Mouse (Mus musculus): ENCODE measurements at regions not wholly inside any gene's neighbourhood (a gene's known extent, or its start where the extent isn't known, plus 50 kb on each side); places are given as distances from the start of the nearest gene placed in this dataset.

GRCm38 (mm10) chr13:97394756-97395454, 154.0 kb downstream of the Enc1 start:
- DNase-seq (ENCODE audit: low spot score), result no peak

GRCm38 (mm10) chr13:97394071-97394470, 153.2 kb downstream of the Enc1 start:
- DNase-seq (ENCODE audit: low spot score), result no peak

- no peak for DNase-seq (ENCODE audit: low spot score)
These were observed 152.6 kb downstream of the Enc1 start for GRCm38 (mm10) chr13:97393456-97393855.

GRCm38 (mm10) chr13:97390449-97390930, 149.6 kb downstream of the Enc1 start:
- no peak for DNase-seq (ENCODE audit: low spot score)

- no peak for DNase-seq (ENCODE audit: low spot score)
These were observed 148.1 kb downstream of the Enc1 start for GRCm38 (mm10) chr13:97388851-97389479.

GRCm38 (mm10) chr13:97386511-97386910, 145.6 kb downstream of the Enc1 start:
- no peak for DNase-seq (ENCODE audit: low spot score)

- DNase-seq (ENCODE audit: low spot score), result no peak
These were observed 144.6 kb downstream of the Enc1 start for GRCm38 (mm10) chr13:97385531-97385930.

- DNase-seq (ENCODE audit: low spot score), result no peak
These were observed 143.3 kb downstream of the Enc1 start for GRCm38 (mm10) chr13:97384091-97384777.

- DNase-seq (ENCODE audit: low spot score), result no peak
These were observed 142.4 kb downstream of the Enc1 start for GRCm38 (mm10) chr13:97383351-97383750.

- no peak for DNase-seq (ENCODE audit: low spot score)
These were observed 139.5 kb downstream of the Enc1 start for GRCm38 (mm10) chr13:97380366-97380765.

GRCm38 (mm10) chr13:97376232-97376523, 135.3 kb downstream of the Enc1 start:
- no peak for DNase-seq (ENCODE audit: low spot score)

- no peak for DNase-seq (ENCODE audit: low spot score)
These were observed 134.8 kb downstream of the Enc1 start for GRCm38 (mm10) chr13:97375501-97376231.

- no peak for DNase-seq (ENCODE audit: low spot score)
These were observed 131.4 kb downstream of the Enc1 start for GRCm38 (mm10) chr13:97372348-97372747.

- DNase-seq (ENCODE audit: low spot score), result no peak
These were observed 130.3 kb downstream of the Enc1 start for GRCm38 (mm10) chr13:97371200-97371599.

- no peak for DNase-seq (ENCODE audit: low spot score)
These were observed 125.8 kb downstream of the Enc1 start for GRCm38 (mm10) chr13:97366723-97367122.

GRCm38 (mm10) chr13:97365557-97366244, 124.8 kb downstream of the Enc1 start:
- DNase-seq (ENCODE audit: low spot score), result no peak

GRCm38 (mm10) chr13:97365004-97365403, 124.1 kb downstream of the Enc1 start:
- DNase-seq (ENCODE audit: low spot score), result no peak

GRCm38 (mm10) chr13:97363765-97364164, 122.9 kb downstream of the Enc1 start:
- no peak for DNase-seq (ENCODE audit: low spot score)

GRCm38 (mm10) chr13:97363214-97363613, 122.3 kb downstream of the Enc1 start:
- no peak for DNase-seq (ENCODE audit: low spot score)

GRCm38 (mm10) chr13:97360551-97360950, 119.6 kb downstream of the Enc1 start:
- DNase-seq (ENCODE audit: low spot score), result no peak

- no peak for DNase-seq (ENCODE audit: low spot score)
These were observed 117.9 kb downstream of the Enc1 start for GRCm38 (mm10) chr13:97358781-97359305.

GRCm38 (mm10) chr13:97358261-97358660, 117.4 kb downstream of the Enc1 start:
- DNase-seq (ENCODE audit: low spot score), result no peak

All from ovary, postnatal 10 days (tissue).